Mouse (Mus musculus) left cerebral cortex, adult 2 months (tissue): ENCODE results near the gene Itsn1. TPM values are rescaled to one million over a fixed set of nuclear protein-coding genes. Genes with fewer than 3 reads are reported as not detected.

Source experiments
- DNase-seq, 2 experiments: peaks; one replicate each; pipeline ENCODE4 v3.0.0; 2021 to 2022; ENCODE audit warnings: low spot score in 2 of 2, mixed read lengths in 1 of 2; ENCODE audit errors: extremely low spot score in 1 of 2
- H3K27ac ChIP-seq: fragments of 200-600 bp; 2 replicates; pipeline ENCODE4 v1.8.1; 2022
- H3K4me3 ChIP-seq: fragments of 200-600 bp; 2 replicates; pipeline ENCODE4 v1.8.1; 2022
- CTCF ChIP-seq: fragments of 200-600 bp; IDR thresholded peaks from 2 replicates; pipeline ENCODE4 v1.8.1; 2022; ENCODE audit warnings: antibody characterized with exemption, mild to moderate bottlenecking, moderate library complexity
- intact Hi-C: fragments of 180-260 bp; cut with DNase I; formaldehyde crosslinking; loops from one replicate; pipeline ENCODE4 v1.15.1; 2025
- long read RNA-seq, 2 experiments: library from polyadenylated mRNA; stranded (forward); transcript quantifications; one replicate each; pipeline ENCODE4 v2.0.0; 2021; ENCODE audit warnings: borderline mapping rate in 2 of 2
- total RNA-seq, 2 experiments: library from RNA; stranded (reverse); gene quantifications; 2 replicates each; pipeline ENCODE4 v1.2.3; 2021

Gene Itsn1
- 100 to 1,000 TPM; 133 to 156 TPM for total RNA-seq
- long read RNA-seq, experiment 1, full-length matches to known transcripts = 48 of 94 reads
- long read RNA-seq, experiment 1, partial matches to known transcripts = 19 of 94 reads
- long read RNA-seq, experiment 1, other reads (novel, unspliced or antisense) = 27 of 94 reads
- long read RNA-seq, experiment 2, full-length matches to known transcripts = 73 of 111 reads
- long read RNA-seq, experiment 2, partial matches to known transcripts = 11 of 111 reads
- long read RNA-seq, experiment 2, other reads (novel, unspliced or antisense) = 27 of 111 reads

- DNase-seq = peak; percentile 97 to 98
- Histone ChIP-seq H3K27ac (peak within 1 kb of the TSS; percentile 91), H3K4me3 (peak within 1 kb of the TSS; percentile 64)
- no peak; the same call in 1 of the 2 replicates for TF ChIP-seq CTCF
- intact Hi-C loops = loop anchor here (2.0 to 10.0 kb wide), 3 partner anchors 188 to 576 kb away; partner anchors contain the start of gene Smim11
These were observed at the start of gene Itsn1 for GRCm38 (mm10) chr16:91729066-91729482. Gene Itsn1 (plus strand): TSS chr16:91729281.

GRCm38 (mm10) chr16:91680656-91681055, 48.4 kb upstream of the Itsn1 start:
- Histone ChIP-seq H3K27ac (no peak overlapping the region), H3K4me3 (no peak overlapping the region)
- no peak for DNase-seq
- intact Hi-C loops = no loop called here
- no peak for TF ChIP-seq CTCF

- intact Hi-C loops = loop anchor here (5.0 kb wide), 1 partner anchor 33 kb away; no protein-coding TSS in a partner anchor
- no peak for TF ChIP-seq CTCF
- no peak overlapping the region for H3K27ac ChIP-seq
- DNase-seq = no peak
- H3K4me3 ChIP-seq = no peak overlapping the region
These were observed 43.6 kb upstream of the Itsn1 start for GRCm38 (mm10) chr16:91685526-91685925.

GRCm38 (mm10) chr16:91686369-91686768, 42.7 kb upstream of the Itsn1 start:
- no peak for TF ChIP-seq CTCF
- Histone ChIP-seq H3K27ac (no peak overlapping the region), H3K4me3 (no peak overlapping the region)
- intact Hi-C loops = loop anchor here (5.0 kb wide), 1 partner anchor 34 kb away; no protein-coding TSS in a partner anchor
- no peak for DNase-seq

GRCm38 (mm10) chr16:91688023-91688618, 41.0 kb upstream of the Itsn1 start:
- intact Hi-C loops = loop anchor here (5.0 kb wide), 1 partner anchor 36 kb away; no protein-coding TSS in a partner anchor
- Histone ChIP-seq H3K27ac (peak overlapping the region; percentile 78), H3K4me3 (peak overlapping the region; percentile 72)
- no peak for DNase-seq
- TF ChIP-seq CTCF = no peak

GRCm38 (mm10) chr16:91688619-91689334, 40.3 kb upstream of the Itsn1 start, which contains the start of gene Donson:
Gene Donson (minus strand): TSS chr16:91688770.
- peak within 1 kb of the TSS; percentile 72 for H3K4me3 ChIP-seq
- DNase-seq = peak; percentile 94 to 95
- H3K27ac ChIP-seq = peak within 1 kb of the TSS; percentile 78
- no peak for TF ChIP-seq CTCF
- intact Hi-C loops = loop anchor here (5.0 kb wide), 1 partner anchor 36 kb away; no protein-coding TSS in a partner anchor

- intact Hi-C loops = loop anchor here (5.0 kb wide), 1 partner anchor 37 kb away; no protein-coding TSS in a partner anchor
- H3K4me3 ChIP-seq = no peak overlapping the region; the same call in 1 of the 2 replicates
- DNase-seq = no peak
- H3K27ac ChIP-seq = 0 out of 2 replicates have a peak overlapping the region, but pooled peaks have one; percentile 3
- TF ChIP-seq CTCF = no peak
These were observed 39.3 kb upstream of the Itsn1 start for GRCm38 (mm10) chr16:91689791-91690190.

- intact Hi-C loops = loop anchor here (5.0 kb wide), 1 partner anchor 223 kb away; no protein-coding TSS in a partner anchor
- no peak overlapping the region for H3K27ac ChIP-seq
- peak; percentile 58 to 67 for DNase-seq
- H3K4me3 ChIP-seq = no peak overlapping the region
- peak; percentile 81 for TF ChIP-seq CTCF
These were observed 34.5 kb upstream of the Itsn1 start for GRCm38 (mm10) chr16:91694455-91695084.

- no peak for TF ChIP-seq CTCF
- DNase-seq = no peak
- Histone ChIP-seq H3K27ac (no peak overlapping the region), H3K4me3 (no peak overlapping the region)
- intact Hi-C loops = loop anchor here (5.0 kb wide), 1 partner anchor 222 kb away; no protein-coding TSS in a partner anchor
These were observed 33.8 kb upstream of the Itsn1 start for GRCm38 (mm10) chr16:91695108-91695755.

GRCm38 (mm10) chr16:91698995-91699394, 30.1 kb upstream of the Itsn1 start:
- no peak for TF ChIP-seq CTCF
- Histone ChIP-seq H3K27ac (no peak overlapping the region), H3K4me3 (no peak overlapping the region)
- no peak for DNase-seq
- intact Hi-C loops = loop anchor here (5.0 kb wide), 1 partner anchor 218 kb away; no protein-coding TSS in a partner anchor

- DNase-seq = no peak
- Histone ChIP-seq H3K27ac (no peak overlapping the region), H3K4me3 (no peak overlapping the region)
- no peak for TF ChIP-seq CTCF
- intact Hi-C loops = no loop called here
These were observed 27.2 kb upstream of the Itsn1 start for GRCm38 (mm10) chr16:91701908-91702307.
